Mouse (Mus musculus): ENCODE measurements around the gene Rbm6. TPM values are rescaled to one million over a fixed set of nuclear protein-coding genes. Genes with fewer than 3 reads are reported as not detected.
A peak's percentile ranks its signal among the peaks of the same experiment; 100 is the strongest.

Rbm6 gene
- polyA plus RNA-seq, 1 experiment from 2014 or later, result 40.2 TPM

DNA sequence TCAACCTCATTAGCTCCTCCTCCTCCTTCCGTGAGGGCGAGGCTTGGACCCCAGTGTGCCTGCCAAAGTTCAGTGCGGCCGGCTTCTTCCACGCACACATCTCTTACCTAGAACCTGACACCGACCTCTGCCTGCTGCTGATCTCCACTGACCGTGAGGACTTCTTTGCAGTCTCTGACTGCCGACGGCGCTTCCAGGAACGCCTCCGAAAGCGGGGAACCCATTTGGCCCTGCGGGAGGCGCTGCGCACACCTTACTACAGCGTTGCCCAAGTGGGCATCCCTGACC, 28.5 kb upstream of the Rbm6 start:
- ATAC-seq (replicated peaks; ENCODE audit: low FRiP score, low read depth), result peak; percentile 9; the same call in 1 of the 2 replicates
- Histone ChIP-seq H3K4me3 (replicated peaks; ENCODE audit: low read depth, low read length) (peak overlapping the region; percentile 30), H3K4me1 (replicated peaks; ENCODE audit: insufficient read depth, low read length) (peaks cover 10% of the 10 kb centered on the region), H3K36me3 (ENCODE audit: insufficient read depth, low read length) (peaks cover 3% of the 10 kb centered on the region; the same call in 1 of the 2 replicates), H3K4me2 (ENCODE audit: low read length) (peak overlapping the region; percentile 56), H3K27ac (no peak overlapping the region), H3K27me3 (ENCODE audit: insufficient read depth, low read length) (no peaks in the 10 kb centered on the region), H3K9ac (ENCODE audit: low read depth, low read length) (0 out of 2 replicates have a peak overlapping the region, but pooled peaks have one; percentile 31), H3K9me3 (replicated peaks; ENCODE audit: low read length) (no peaks in the 10 kb centered on the region)
- TF ChIP-seq CTCF (IDR thresholded peaks at IDR 0.05; ENCODE audit: low read depth), result no peak
- DNase-seq (ENCODE audit: low spot score), result no peak
- WGBS, result 24% methylated on average over 17 of the region's 17 CpGs

DNA sequence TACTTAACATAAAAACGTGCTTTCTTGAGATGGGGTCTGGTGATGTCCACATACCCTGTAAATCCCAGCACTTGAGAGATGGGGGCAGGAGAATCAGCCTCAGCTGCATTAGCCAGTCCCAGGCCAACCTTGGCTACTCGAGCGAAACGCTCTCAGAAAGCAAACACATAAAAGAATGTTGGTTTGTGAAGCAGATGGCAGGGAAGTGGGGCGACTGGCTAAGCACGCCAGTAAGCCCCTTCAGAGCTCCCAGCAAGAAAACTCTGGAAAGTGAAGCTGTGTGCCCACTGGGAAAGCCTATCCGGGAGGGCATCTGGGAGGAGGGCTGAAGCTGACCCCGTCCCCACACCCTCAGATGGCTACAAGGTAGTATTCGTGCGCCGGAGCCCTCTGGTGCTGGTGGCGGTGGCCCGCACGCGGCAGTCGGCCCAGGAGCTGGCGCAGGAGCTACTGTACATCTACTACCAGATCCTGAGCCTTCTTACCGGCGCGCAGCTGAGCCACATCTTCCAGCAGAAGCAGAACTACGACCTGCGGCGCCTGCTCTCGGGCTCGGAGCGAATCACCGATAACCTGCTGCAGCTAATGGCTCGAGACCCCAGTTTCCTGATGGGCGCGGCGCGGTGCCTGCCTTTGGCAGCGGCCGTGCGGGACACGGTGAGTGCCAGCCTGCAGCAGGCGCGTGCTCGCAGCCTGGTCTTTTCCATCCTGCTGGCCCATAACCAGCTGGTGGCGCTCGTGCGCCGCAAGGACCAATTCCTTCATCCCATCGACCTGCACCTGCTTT, 28.0 kb upstream of the Rbm6 start:
- Histone ChIP-seq H3K27ac (no peak overlapping the region), H3K4me3 (replicated peaks; ENCODE audit: low read depth, low read length) (peak overlapping the region; percentile 30), H3K27me3 (ENCODE audit: insufficient read depth, low read length) (no peaks in the 10 kb centered on the region), H3K36me3 (ENCODE audit: insufficient read depth, low read length) (peaks cover 3% of the 10 kb centered on the region; the same call in 1 of the 2 replicates), H3K4me1 (replicated peaks; ENCODE audit: insufficient read depth, low read length) (peaks cover 5% of the 10 kb centered on the region; the same call in 1 of the 2 replicates), H3K4me2 (ENCODE audit: low read length) (peak overlapping the region; percentile 56), H3K9me3 (replicated peaks; ENCODE audit: low read length) (no peaks in the 10 kb centered on the region), H3K9ac (ENCODE audit: low read depth, low read length) (0 out of 2 replicates have a peak overlapping the region, but pooled peaks have one; percentile 31)
- peak; percentile 79 for TF ChIP-seq CTCF (IDR thresholded peaks at IDR 0.05; ENCODE audit: low read depth)
- ATAC-seq (replicated peaks; ENCODE audit: low FRiP score, low read depth), result peak; percentile 26; the same call in 1 of the 2 replicates
- 11% methylated on average over 44 of the region's 44 CpGs for WGBS
- DNase-seq (ENCODE audit: low spot score), result peak; percentile 78

DNA sequence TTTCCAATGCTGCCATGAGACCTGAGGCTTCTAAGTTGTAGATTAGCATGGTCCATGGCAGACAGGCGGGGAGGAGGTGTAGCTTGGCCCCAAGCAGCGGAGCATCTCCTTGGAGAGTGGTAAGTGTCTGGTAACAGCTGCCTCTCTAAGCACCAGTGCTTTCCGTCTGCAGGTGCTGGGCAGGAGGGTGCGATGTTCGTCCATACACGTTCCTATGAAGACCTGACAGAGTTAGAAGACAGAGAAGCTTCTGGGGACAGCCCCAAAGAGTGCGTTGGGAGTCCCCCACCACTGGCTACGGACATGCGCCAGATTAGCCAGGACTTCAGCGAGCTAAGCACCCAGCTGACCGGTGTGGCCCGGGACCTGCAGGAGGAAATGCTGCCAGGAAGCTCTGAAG, 26.8 kb upstream of the Rbm6 start:
- Histone ChIP-seq H3K9me3 (replicated peaks; ENCODE audit: low read length) (no peaks in the 10 kb centered on the region), H3K9ac (ENCODE audit: low read depth, low read length) (no peak overlapping the region), H3K27me3 (ENCODE audit: insufficient read depth, low read length) (no peaks in the 10 kb centered on the region), H3K27ac (no peak overlapping the region), H3K4me3 (replicated peaks; ENCODE audit: low read depth, low read length) (no peak overlapping the region), H3K36me3 (ENCODE audit: insufficient read depth, low read length) (peaks cover 3% of the 10 kb centered on the region; the same call in 1 of the 2 replicates), H3K4me1 (replicated peaks; ENCODE audit: insufficient read depth, low read length) (no peaks in the 10 kb centered on the region; the same call in 1 of the 2 replicates), H3K4me2 (ENCODE audit: low read length) (no peak overlapping the region)
- 74% methylated on average over 12 of the region's 12 CpGs for WGBS
- ATAC-seq (replicated peaks; ENCODE audit: low FRiP score, low read depth), result no peak
- no peak for DNase-seq (ENCODE audit: low spot score)
- TF ChIP-seq CTCF (IDR thresholded peaks at IDR 0.05; ENCODE audit: low read depth), result no peak

DNA sequence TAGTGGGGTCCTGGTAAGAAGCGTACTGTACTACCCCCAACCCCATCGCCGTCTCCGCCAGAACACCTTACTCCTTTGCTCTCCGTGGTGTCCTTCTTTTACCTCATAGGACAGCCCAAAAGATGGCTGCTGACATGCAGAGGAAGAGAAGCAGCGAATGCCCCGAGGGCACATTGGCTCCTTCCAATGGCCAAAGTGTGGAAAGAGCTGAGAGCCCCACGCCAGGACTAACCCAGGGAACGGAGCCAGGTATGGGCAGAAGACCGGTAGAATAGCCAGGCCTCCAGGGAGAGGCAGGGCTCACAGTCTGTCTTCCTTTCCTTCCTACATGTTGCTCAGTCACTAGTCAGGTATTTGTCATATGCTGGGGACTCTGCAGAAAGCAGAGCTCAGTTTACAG, 25.5 kb upstream of the Rbm6 start:
- H3K9ac ChIP-seq (ENCODE audit: low read depth, low read length), result no peak overlapping the region
- H3K27me3 ChIP-seq (ENCODE audit: insufficient read depth, low read length), result no peaks in the 10 kb centered on the region
- 90% methylated on average over 10 of the region's 10 CpGs for WGBS
- no peaks in the 10 kb centered on the region; the same call in 1 of the 2 replicates for H3K4me1 ChIP-seq (replicated peaks; ENCODE audit: insufficient read depth, low read length)
- ATAC-seq (replicated peaks; ENCODE audit: low FRiP score, low read depth), result no peak
- H3K36me3 ChIP-seq (ENCODE audit: insufficient read depth, low read length), result peaks cover 3% of the 10 kb centered on the region; the same call in 1 of the 2 replicates
- DNase-seq (ENCODE audit: low spot score), result no peak
- TF ChIP-seq CTCF (IDR thresholded peaks at IDR 0.05; ENCODE audit: low read depth), result no peak
- H3K4me2 ChIP-seq (ENCODE audit: low read length), result no peak overlapping the region
- no peak overlapping the region for H3K27ac ChIP-seq
- H3K9me3 ChIP-seq (replicated peaks; ENCODE audit: low read length), result no peaks in the 10 kb centered on the region
- no peak overlapping the region for H3K4me3 ChIP-seq (replicated peaks; ENCODE audit: low read depth, low read length)

DNA sequence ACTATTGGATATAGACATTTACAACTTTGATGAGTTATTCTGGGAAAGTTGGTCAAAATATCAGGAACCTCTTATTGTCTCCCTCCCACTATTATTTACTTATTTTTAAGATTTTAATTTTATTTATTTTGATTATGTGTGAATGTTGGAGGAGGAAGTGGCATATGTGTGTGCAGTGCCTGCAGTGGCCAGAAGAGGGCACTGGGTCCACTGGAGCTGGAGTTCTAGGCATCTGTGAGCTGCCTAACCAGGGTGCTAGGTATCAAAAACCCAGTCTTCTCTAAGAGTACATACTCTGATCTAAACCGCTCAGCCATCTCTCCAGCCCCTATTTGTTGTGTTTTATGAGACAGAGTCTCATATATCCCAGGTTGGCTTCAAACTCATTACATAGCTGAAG, 18.0 kb upstream of the Rbm6 start:
- 96% methylated on average over 1 of the region's 1 CpGs for WGBS
- no peak for DNase-seq (ENCODE audit: low spot score)

DNA sequence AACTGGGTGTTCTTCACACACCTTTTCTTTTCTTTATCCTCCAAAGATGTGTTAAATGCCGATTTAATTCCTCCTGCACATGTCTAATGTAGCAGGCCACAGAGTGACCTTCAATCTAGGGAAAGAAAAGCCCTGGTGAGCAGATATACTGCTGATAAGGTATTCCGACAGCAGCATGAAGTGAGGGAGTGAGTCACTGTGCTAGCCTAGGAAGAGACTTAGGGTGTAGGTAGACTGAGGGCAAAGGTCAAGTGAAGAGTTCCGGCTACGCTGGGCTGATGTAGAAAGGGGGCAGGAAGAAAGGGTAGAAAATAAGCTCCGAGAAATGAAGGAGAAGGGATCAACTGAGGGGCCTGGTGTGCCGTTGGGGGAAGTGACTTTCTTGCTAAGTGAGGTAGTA, 17.2 kb upstream of the Rbm6 start:
- no peaks in the 10 kb centered on the region for H3K9me3 ChIP-seq (replicated peaks; ENCODE audit: low read length)

More for the DNA sequence above, 18.0 kb upstream of the Rbm6 start:
- H3K4me1 ChIP-seq (replicated peaks; ENCODE audit: insufficient read depth, low read length), result no peaks in the 10 kb centered on the region
- H3K4me2 ChIP-seq (ENCODE audit: low read length), result no peak overlapping the region
- no peak overlapping the region for H3K4me3 ChIP-seq (replicated peaks; ENCODE audit: low read depth, low read length)
- no peaks in the 10 kb centered on the region for H3K9me3 ChIP-seq (replicated peaks; ENCODE audit: low read length)
- no peak overlapping the region for H3K27ac ChIP-seq
- no peaks in the 10 kb centered on the region for H3K27me3 ChIP-seq (ENCODE audit: insufficient read depth, low read length)
- H3K9ac ChIP-seq (ENCODE audit: low read depth, low read length), result no peak overlapping the region
- no peak for ATAC-seq (replicated peaks; ENCODE audit: low FRiP score, low read depth)
- no peaks in the 10 kb centered on the region for H3K36me3 ChIP-seq (ENCODE audit: insufficient read depth, low read length)
- peak; percentile 56 for TF ChIP-seq CTCF (IDR thresholded peaks at IDR 0.05; ENCODE audit: low read depth)

More for the DNA sequence above, 17.2 kb upstream of the Rbm6 start:
- no peak overlapping the region for H3K4me3 ChIP-seq (replicated peaks; ENCODE audit: low read depth, low read length)
- TF ChIP-seq CTCF (IDR thresholded peaks at IDR 0.05; ENCODE audit: low read depth), result no peak
- no peak overlapping the region for H3K9ac ChIP-seq (ENCODE audit: low read depth, low read length)
- ATAC-seq (replicated peaks; ENCODE audit: low FRiP score, low read depth) (no peak), DNase-seq (ENCODE audit: low spot score) (no peak)
- H3K4me2 ChIP-seq (ENCODE audit: low read length), result no peak overlapping the region
- H3K27me3 ChIP-seq (ENCODE audit: insufficient read depth, low read length), result no peaks in the 10 kb centered on the region
- no peak overlapping the region for H3K27ac ChIP-seq
- no peaks in the 10 kb centered on the region for H3K4me1 ChIP-seq (replicated peaks; ENCODE audit: insufficient read depth, low read length)
- H3K36me3 ChIP-seq (ENCODE audit: insufficient read depth, low read length), result no peaks in the 10 kb centered on the region
- WGBS, result 92% methylated on average over 6 of the region's 6 CpGs

Data from kidney, postnatal 0 days (tissue).